Mouse (Mus musculus) macrophage (primary cell): ENCODE data around the gene Pafah1b2. TPM values are rescaled to one million over a fixed set of nuclear protein-coding genes. Genes with fewer than 3 reads are reported as not detected.

Experiments
- H3K27ac ChIP-seq: fragments of 350-480 bp; formaldehyde crosslinking; 2 replicates; pipeline ENCODE4 v1.9.0; 2021
- H3K36me3 ChIP-seq: fragments of 350-480 bp; formaldehyde crosslinking; 2 replicates; pipeline ENCODE4 v1.9.0; 2021; ENCODE audit errors: inconsistent target
- H3K4me3 ChIP-seq: fragments of 350-480 bp; formaldehyde crosslinking; 2 replicates; pipeline ENCODE4 v1.9.0; 2021; ENCODE audit errors: inconsistent target
- H3K79me2 ChIP-seq: fragments of 350-480 bp; formaldehyde crosslinking; 2 replicates; pipeline ENCODE4 v1.9.0; 2021; ENCODE audit errors: inconsistent target
- WGBS: methylation state at CpG from one replicate; pipeline ENCODE4 v1.1.7; 2026; ENCODE audit warnings: inconsistent platforms; ENCODE audit not compliant: missing documents; 5-methylcytosine and 5-hydroxymethylcytosine counted together
- polyA plus RNA-seq: library from polyadenylated mRNA; stranded (reverse); fragments of 250-400 nt; gene quantifications from 3 replicates; pipeline ENCODE4 v1.2.4, GENCODE M21; 2018; ENCODE audit warnings: inconsistent platforms
- total RNA-seq, 78 experiments: library from RNA; depleted of rRNA; stranded (reverse); fragments of 250-400 nt; gene quantifications; 1 replicate in 9 of 78; 2 replicates in 24 of 78; 3 replicates in 43 of 78; 4 replicates in 2 of 78; pipeline ENCODE4 v1.2.4; 2018; ENCODE audit warnings: inconsistent platforms in 56 of 78

Gene Pafah1b2
- total RNA-seq (2018; cell fraction: chromatin; rRNA removed), result 10 to 100 TPM; 18.0 to 72.1 (median 46.9) TPM
- total RNA-seq (2018; cell fraction: cytosol; rRNA removed), result 10 to 100 TPM; 40.4 to 64.0 (median 54.2) TPM
- total RNA-seq (2018; cell fraction: nucleus; rRNA removed), result 10 to 100 TPM; 20.5 to 64.1 (median 40.6) TPM
- 39.7 to 51.8 TPM (median 44.3 TPM) in 3 replicates for polyA plus RNA-seq

DNA sequence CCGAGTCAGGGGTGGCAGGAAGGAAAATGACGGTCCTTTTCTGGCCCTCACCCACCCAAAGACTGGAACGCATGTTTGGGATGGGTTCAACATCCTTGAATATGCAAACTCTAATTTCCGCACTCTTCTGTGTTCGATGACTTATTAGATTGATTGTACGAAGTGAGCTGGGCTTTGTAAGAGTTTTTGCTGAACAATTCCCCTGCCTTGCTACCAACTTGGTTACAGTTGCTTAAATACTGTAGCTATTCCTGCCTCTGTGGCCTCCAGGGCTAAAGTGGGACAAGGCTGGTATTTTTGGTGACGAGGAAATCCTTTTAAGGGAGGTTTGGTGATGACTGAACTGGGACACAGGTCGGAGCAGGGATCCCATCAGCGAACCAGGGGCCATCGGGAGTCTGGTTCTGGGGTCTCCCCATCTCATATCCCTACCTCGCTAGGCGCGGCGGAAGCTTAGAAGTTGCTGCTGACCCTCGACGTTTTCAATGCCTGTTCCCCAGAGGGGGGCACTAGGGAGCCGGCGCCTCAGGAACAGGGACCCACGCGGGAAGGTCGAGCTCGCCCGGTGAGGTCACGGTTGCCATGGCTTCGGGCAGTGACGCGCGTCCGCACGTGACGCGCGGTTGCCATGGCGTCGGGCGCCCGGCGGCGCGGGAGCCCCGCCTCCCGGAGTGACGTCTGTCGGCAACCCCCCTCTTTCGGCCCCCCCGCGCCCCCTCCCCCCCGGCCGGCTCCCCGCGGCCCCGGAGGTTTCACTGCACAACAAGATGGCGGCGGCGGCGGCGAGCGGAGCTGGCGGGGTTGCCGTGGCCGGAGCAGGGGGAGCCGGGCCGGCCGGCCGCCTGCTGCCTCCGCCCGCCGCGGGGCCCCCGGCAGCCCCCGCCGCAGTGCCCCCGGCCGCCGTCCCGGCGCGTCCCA, at the start of gene Pafah1b2, which contains the start of gene Sik3:
TSS of gene Pafah1b2 (minus strand) at position 600 of the 918 bp plus-strand sequence.
TSS of gene Sik3 (plus strand) at position 730 of the 918 bp plus-strand sequence.
- peak within 1 kb of the TSS; percentile 54 for H3K27ac ChIP-seq
- WGBS, result 6% methylated on average over 60 of the region's 78 CpGs

DNA sequence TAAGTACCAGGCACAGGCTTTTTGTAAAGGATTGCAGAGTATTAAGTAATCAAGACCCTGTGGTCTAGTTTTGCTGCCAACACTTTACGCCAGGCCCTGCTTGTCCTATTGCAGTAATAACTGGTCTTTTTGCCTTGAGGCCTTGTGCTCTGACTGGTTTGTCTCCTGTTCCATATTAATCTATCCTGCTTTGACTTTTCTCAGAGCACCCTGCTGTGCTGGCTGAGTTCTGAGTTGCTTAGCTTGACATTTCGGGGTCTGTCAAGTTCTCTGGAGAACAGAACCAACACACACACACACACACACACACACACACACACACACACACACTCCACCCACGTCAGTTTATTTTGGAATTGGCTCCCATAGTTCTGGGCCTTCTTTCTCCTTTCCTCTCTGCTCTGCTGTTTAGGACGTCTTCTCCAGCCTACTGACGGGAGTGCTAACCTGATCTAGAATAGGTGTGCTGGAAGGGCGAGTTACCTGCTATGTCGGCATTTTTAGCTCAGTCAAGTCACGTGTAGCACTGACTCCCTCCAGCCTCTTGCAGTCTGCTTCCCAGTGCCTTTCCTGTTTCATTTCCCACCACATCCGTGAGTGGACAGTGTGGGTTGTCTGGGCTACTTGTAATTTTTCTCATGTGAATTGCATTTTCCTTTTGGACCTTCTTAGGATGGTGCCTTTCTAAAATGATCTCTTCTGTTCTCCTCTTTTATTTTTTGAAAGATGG, 49.4 kb upstream of the Pafah1b2 start:
- H3K27ac ChIP-seq, result no peak overlapping the region
- no peak overlapping the region for H3K4me3 ChIP-seq
- peaks cover 99% of the 10 kb centered on the region for H3K79me2 ChIP-seq
- WGBS, result 71% methylated on average over 9 of the region's 9 CpGs
- no peaks in the 10 kb centered on the region for H3K36me3 ChIP-seq

More for the DNA sequence above, at the start of gene Pafah1b2, which contains the start of gene Sik3:
- H3K36me3 ChIP-seq, result no peaks in the 10 kb centered on the region
- H3K4me3 ChIP-seq, result peak within 1 kb of the TSS; percentile 67
- peaks cover 43% of the 10 kb centered on the region for H3K79me2 ChIP-seq

DNA sequence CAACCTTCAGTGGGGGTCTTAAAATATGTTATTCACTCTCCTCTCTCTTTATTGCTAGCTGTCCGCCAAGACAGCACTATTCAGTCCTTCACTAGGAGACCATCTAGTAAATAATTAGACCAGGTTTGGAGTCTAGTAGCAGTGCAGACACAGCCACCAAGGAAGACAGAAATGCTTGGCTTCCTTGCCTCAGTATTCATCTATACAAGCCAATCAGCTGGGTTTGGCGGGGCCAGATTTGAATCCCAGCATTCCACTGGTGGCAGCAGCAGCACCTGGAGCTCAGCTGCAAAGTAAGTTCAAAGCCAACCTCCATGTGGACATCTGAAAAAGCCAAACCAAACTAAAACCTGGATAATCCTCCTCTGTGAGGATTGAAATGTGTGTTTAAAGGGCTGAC, 47.8 kb upstream of the Pafah1b2 start:
- Histone ChIP-seq H3K27ac (no peak overlapping the region), H3K4me3 (no peak overlapping the region), H3K79me2 (peaks cover 96% of the 10 kb centered on the region), H3K36me3 (no peaks in the 10 kb centered on the region)
- WGBS, result 97% methylated on average over 2 of the region's 2 CpGs

DNA sequence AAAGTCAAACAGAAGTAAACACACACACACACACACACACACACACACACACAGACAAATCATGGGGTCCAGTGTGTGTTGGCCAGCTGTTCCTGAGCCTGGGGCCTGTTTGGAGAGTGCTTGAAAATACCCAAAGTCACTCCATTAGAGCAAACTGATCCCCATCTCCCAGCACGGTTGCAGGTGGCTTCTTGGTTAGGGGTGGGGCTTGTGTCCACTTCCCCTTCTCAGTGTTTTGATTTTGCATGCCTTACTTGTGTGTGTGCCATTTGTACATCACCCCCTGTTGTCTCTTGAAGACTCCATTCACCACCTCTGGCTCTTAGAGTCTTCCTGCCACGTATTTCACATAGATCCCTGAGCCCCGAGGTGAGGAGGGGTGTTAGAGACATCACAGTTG, 45.6 kb upstream of the Pafah1b2 start:
- no peak overlapping the region for H3K27ac ChIP-seq
- peaks cover 93% of the 10 kb centered on the region; the same call in 1 of the 2 replicates for H3K79me2 ChIP-seq
- H3K4me3 ChIP-seq, result no peak overlapping the region
- H3K36me3 ChIP-seq, result no peaks in the 10 kb centered on the region
- 67% methylated on average over 3 of the region's 3 CpGs for WGBS

DNA sequence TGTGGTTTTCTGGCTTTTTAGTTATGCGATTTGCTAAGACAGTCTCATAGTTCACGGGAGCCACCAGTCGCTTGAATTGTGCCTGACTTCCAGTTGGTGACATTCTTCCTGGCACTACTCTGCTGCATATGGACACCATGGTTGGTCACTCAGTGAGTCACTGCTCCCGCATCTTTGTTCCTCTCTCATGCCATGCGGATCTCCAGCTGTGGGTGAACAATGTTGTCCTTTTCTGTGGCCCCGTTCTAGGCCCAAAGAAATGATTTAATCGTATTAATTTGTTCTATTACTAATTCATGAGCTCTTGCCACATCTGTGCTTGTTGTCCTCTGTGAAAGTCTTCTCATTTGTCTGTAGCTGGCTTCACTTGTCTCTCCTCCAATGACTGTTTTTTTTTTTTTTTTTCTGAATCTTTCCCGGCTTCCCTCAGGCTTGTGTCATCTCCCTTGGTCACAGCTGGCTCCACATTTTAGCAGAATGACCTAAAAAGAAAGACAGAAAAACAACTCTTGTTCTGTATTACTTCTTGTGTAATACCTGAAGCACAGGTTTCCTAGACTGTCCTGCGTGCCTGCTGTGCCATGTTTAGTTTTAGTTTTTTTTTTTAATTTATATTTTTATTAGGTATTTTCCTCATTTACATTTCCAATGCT, 40.6 kb upstream of the Pafah1b2 start:
- Histone ChIP-seq H3K27ac (no peak overlapping the region), H3K4me3 (no peak overlapping the region)
- WGBS, result 93% methylated on average over 9 of the region's 9 CpGs

DNA sequence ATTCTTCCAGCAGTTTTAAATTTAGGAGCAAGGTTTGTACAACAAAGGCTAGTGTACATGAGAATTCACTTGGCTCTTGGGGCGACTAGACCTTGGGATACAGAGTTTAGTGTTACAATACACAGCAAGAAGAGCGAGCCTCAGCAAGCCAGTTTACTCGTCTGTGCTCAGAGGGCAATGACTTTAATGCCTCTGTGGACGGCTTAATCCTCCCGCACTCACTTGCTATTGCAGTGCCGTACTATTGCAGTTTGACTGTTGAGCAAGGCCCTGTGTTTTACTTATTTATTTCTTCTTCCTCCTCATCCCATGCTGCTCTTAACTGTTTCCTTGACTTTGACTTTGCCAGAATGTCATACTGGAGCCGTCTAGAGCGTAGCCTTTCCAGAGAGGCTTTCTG, 37.7 kb upstream of the Pafah1b2 start:
- Histone ChIP-seq H3K36me3 (no peaks in the 10 kb centered on the region), H3K4me3 (no peak overlapping the region), H3K79me2 (peaks cover 95% of the 10 kb centered on the region; the same call in 1 of the 2 replicates), H3K27ac (no peak overlapping the region)
- 85% methylated on average over 8 of the region's 8 CpGs for WGBS

More for the DNA sequence above, 40.6 kb upstream of the Pafah1b2 start:
- H3K79me2 ChIP-seq, result peaks cover 93% of the 10 kb centered on the region; the same call in 1 of the 2 replicates
- H3K36me3 ChIP-seq, result no peaks in the 10 kb centered on the region

DNA sequence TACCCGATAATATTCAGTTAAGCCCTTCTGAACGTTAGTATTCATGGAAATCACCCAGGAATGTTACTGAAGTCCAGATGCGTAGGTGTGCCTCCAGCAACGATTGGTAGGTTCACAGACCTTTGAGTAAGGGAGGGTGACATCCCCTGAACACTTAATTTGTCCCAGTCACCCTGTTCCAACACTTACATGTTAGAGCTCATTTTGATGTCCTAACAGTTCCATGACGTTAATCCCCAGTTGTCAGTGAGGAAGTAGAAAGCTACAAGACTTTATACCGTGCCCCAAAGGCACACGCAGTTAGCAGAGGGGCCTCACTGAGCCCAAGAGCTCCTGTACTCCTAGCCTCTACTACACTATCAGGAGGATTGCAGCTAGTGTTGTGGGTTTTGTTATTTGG, 37.0 kb upstream of the Pafah1b2 start:
- no peaks in the 10 kb centered on the region for H3K36me3 ChIP-seq
- H3K27ac ChIP-seq, result no peak overlapping the region
- 77% methylated on average over 7 of the region's 7 CpGs for WGBS
- peaks cover 95% of the 10 kb centered on the region; the same call in 1 of the 2 replicates for H3K79me2 ChIP-seq
- no peak overlapping the region for H3K4me3 ChIP-seq

DNA sequence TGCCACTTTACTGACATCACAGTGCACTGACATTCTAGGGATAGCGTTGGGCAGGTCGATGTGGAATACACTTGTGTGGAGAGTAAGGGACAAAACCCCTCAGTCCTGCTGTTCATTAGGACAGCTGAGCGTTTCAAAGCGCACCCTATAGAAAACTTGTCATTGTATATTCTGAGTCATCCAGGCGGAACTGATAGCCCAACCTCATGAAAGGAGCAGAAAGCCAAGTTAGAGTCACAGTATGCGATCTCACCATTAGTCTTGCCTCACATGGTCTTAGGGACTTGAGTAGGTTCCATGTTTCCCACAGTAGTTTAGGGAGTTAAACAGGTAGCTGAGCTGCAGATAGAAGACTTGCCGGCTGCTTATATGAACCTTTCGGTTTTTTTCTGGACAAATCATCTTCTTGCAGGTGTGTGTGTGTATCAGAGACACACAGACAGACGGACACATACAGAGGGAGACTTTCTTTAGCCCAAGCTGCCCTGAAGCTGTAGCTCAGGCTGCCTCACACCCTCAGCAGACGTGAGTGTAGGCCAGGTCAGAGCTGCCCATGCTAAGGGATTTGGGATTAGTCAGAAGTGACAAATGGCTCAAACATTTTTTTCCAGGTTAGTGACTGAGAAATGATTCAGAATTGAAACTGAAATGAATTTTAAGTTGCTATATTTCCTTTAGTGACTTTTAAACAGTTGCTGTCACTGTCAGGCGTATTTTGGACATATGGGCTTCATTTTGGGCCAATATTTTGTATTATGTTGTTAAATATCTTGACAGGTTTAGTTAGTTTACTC, 34.4 kb upstream of the Pafah1b2 start:
- WGBS, result 95% methylated on average over 11 of the region's 11 CpGs

DNA sequence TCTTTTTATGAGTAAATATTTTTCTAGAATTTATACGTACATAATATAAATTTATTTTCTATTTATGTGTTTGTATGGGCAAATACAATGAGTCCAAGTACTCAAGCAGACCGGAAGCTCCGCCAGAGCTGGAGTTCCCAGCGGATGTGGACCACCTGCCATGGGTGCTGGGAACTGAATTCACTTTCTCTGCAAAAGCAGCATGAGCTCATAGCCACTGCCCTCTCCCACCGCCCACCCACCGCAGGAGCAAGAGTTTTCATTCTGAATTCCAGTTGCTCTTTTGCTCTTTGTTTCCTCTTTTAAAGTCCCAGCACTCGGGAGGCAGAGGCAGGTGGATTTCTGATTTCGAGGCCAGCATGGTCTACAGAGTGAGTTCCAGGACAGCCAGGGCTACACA, 31.1 kb upstream of the Pafah1b2 start:
- Histone ChIP-seq H3K79me2 (peaks cover 91% of the 10 kb centered on the region), H3K4me3 (no peak overlapping the region), H3K27ac (no peak overlapping the region), H3K36me3 (no peaks in the 10 kb centered on the region)
- 95% methylated on average over 8 of the region's 8 CpGs for WGBS

More for the DNA sequence above, 34.4 kb upstream of the Pafah1b2 start:
- Histone ChIP-seq H3K36me3 (no peaks in the 10 kb centered on the region), H3K27ac (no peak overlapping the region), H3K79me2 (peaks cover 91% of the 10 kb centered on the region), H3K4me3 (no peak overlapping the region)

DNA sequence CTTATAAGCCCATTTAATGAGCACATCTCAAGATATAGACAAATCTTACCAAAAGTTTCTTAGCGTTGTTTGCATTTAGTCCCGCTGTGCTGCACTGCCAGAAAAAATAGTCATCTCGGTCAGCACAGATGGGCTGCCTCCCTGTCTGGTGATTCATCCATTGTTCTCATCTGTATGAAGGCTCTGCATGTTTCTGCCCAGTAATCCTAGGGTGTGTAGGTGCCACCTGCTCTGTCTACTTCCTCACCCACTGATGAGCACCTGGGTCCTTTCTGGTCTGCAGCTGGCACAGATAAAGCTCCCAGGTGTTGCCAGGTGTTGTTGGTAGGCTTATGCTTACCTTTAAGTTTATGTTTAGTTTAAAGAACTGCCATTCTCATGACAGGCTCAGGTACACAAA, 29.9 kb upstream of the Pafah1b2 start:
- Histone ChIP-seq H3K79me2 (peaks cover 91% of the 10 kb centered on the region), H3K36me3 (no peaks in the 10 kb centered on the region), H3K4me3 (no peak overlapping the region), H3K27ac (no peak overlapping the region)
- WGBS, result 92% methylated on average over 3 of the region's 3 CpGs

DNA sequence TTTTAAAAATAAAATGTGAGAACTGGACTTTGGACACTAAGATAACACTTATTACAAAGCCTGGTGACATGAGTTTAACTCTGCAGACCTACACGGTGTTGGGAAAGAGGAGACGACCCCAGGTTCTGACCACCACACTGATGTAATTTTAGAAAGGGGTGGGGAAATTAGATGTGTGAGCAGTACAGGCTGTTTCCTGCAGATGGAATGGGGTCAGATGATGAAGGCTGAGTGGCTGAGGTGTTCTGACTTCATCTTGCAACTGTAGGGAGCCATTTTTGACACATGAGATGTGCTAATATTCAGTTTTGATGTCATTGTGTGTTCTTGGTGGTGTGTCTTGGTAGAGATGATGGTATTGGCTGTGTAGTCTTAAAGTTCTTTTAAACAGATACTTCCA, 28.7 kb upstream of the Pafah1b2 start:
- H3K36me3 ChIP-seq, result no peaks in the 10 kb centered on the region
- H3K79me2 ChIP-seq, result peaks cover 93% of the 10 kb centered on the region
- H3K4me3 ChIP-seq, result no peak overlapping the region
- WGBS, result 39% methylated on average over 2 of the region's 2 CpGs
- no peak overlapping the region for H3K27ac ChIP-seq

DNA sequence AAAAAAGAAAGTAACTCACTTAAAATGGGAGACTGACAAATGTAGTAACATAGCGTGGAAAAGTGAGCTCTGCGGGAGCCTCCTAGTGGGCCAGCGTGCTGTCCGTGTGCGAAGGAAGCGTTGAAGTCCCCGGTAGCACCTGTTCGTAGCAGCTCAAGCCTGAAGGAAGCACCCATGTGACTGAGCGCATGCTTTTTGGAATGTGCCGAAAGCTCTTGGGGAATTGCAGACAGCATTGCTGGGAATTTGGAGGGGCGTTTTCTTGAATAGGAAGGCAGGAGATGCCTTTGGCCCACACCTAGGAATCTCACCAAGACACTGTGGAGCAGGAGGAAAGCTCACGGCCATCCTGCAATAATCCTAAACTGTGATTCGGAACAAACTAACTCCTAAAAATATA, 26.3 kb upstream of the Pafah1b2 start:
- Histone ChIP-seq H3K27ac (no peak overlapping the region), H3K79me2 (peaks cover 100% of the 10 kb centered on the region), H3K4me3 (no peak overlapping the region), H3K36me3 (no peaks in the 10 kb centered on the region)
- WGBS, result 97% methylated on average over 13 of the region's 13 CpGs

DNA sequence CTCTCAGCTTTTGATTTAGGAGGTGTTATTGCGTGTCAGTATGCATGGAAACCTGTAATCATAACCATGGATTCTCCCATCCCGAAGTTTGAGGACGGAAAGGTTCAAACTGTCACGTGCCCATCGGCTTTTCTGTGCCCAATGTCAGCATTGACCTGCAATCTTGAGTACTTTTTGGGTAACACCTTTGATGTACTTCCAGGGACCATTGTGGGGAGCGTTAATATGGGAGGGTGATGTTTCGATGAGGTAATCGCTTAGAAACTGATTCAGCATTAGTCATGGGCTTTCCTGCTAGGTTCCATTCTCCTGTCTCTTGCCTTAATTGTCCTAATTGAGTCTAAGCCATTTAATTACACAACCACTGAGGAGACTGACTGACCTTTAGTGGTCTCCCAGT, 24.4 kb upstream of the Pafah1b2 start:
- WGBS, result 92% methylated on average over 8 of the region's 8 CpGs
- no peaks in the 10 kb centered on the region for H3K36me3 ChIP-seq
- peaks cover 100% of the 10 kb centered on the region for H3K79me2 ChIP-seq
- no peak overlapping the region for H3K27ac ChIP-seq
- H3K4me3 ChIP-seq, result no peak overlapping the region
